Mouse (Mus musculus): ENCODE results near the gene Zfp12. TPM values are rescaled to one million over a fixed set of nuclear protein-coding genes. Genes with fewer than 3 reads are reported as not detected.

Zfp12 gene
- polyA plus RNA-seq, 1 experiment from 2014 or later: 22.2 TPM

DNA sequence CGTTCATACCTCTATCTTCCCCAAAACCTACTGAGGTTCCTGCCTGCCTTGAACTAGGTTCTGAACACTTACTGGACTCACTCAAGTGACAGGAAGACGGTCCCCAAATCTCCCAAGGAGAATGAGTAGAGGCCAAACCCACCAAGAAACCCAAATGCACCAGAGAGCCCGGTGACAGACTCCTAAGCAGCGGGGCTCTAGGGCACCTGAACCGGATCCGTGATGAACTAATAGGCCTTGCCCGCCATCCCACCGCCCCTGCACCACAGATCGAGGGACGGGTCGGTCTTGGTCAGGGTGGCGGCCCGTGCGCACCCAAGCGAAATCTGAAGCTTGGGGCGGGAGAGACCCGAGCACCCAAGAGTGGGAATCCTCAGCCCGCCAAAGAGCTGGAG is 17.8 kb downstream of the Zfp12 start:
- Histone ChIP-seq H3K27ac (no peak overlapping the region), H3K4me1 (peaks cover 26% of the 10 kb centered on the region), H3K9me3 (replicated peaks) (no peaks in the 10 kb centered on the region), H3K36me3 (peaks cover 74% of the 10 kb centered on the region), H3K4me3 (peak overlapping the region; percentile 52), H3K27me3 (ENCODE audit: low read depth, poor library complexity, severe bottlenecking) (peaks cover 82% of the 10 kb centered on the region)
- 13% methylated on average over 18 of the region's 18 CpGs for WGBS
- no peak for DNase-seq (ENCODE audit: low spot score)

DNA sequence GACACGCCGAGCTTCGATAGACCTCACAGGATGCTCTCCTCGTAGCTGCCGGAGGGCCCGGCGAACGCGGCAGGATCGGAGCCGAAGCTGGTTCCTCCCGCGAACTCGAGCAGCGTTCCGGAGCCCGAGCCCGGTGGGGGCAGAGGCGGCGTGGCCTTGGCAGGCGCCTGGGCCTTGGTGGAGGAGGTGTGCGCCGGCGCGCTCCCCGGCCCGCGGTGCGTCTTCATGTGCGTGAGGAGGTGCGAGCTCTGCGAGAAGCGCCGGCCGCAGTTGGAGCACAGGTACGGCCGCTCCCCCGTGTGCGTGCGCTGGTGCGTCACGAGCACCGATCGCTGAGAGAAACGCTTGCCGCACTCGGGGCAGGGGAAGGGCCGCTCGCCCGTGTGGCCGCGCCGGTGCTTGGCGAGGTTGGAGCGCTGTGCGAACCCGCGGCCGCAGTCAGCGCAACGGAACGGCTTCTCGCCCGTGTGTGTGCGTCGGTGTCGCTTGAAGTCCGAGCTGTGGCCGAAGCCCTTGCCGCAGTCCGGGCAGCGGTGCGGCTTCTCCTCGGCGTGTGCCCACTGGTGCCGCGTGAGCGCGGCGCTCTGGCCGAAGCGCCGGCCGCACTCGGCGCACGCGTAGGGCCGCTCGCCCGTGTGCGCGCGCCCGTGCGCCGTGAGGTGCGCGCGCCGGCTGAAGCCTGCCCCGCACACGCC is 18.4 kb downstream of the Zfp12 start:
- Histone ChIP-seq H3K36me3 (peaks cover 74% of the 10 kb centered on the region), H3K27ac (0 out of 2 replicates have a peak overlapping the region, but pooled peaks have one; percentile 14), H3K4me3 (peak overlapping the region; percentile 52), H3K9me3 (replicated peaks) (no peaks in the 10 kb centered on the region), H3K27me3 (ENCODE audit: low read depth, poor library complexity, severe bottlenecking) (peaks cover 88% of the 10 kb centered on the region), H3K4me1 (peaks cover 26% of the 10 kb centered on the region)
- peak; percentile 68 for DNase-seq (ENCODE audit: low spot score)
- 21% methylated on average over 103 of the region's 103 CpGs for WGBS

DNA sequence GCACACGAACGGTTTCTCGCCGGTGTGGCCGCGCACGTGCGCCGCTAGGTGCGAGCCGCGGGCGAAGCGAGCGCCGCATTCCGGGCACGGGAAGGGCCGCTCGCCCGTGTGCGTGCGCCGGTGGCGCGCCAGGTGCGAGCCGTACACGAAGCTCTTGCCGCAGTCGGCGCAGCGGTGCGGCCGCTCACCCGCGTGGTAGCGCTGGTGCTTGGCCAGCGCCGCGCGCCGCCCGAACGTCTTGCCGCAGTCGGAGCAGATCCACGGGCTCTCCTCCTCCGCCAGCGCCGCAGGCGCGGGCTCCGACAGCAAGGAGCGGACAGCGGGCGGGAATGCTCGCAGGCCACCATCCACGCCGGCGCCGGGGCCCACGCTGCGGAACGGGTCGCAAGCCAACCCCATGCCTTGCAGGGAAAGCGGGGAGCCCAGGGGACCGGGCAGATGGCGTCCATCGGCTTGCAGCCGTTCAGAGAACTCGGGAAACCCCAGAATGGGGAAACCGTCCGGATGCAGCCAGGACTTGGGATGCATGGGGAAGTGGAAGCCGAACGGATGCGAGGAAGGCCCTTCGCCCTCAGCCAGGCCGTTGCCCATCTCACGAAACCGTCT is 19.0 kb downstream of the Zfp12 start:
- H3K4me3 ChIP-seq: peak overlapping the region; percentile 52
- peak; percentile 66 for DNase-seq (ENCODE audit: low spot score)
- peaks cover 73% of the 10 kb centered on the region for H3K36me3 ChIP-seq
- peaks cover 94% of the 10 kb centered on the region for H3K27me3 ChIP-seq (ENCODE audit: low read depth, poor library complexity, severe bottlenecking)
- H3K27ac ChIP-seq: peak overlapping the region; percentile 23; the same call in 1 of the 2 replicates
- 28% methylated on average over 81 of the region's 81 CpGs for WGBS
- H3K9me3 ChIP-seq (replicated peaks): no peaks in the 10 kb centered on the region
- peaks cover 26% of the 10 kb centered on the region for H3K4me1 ChIP-seq

DNA sequence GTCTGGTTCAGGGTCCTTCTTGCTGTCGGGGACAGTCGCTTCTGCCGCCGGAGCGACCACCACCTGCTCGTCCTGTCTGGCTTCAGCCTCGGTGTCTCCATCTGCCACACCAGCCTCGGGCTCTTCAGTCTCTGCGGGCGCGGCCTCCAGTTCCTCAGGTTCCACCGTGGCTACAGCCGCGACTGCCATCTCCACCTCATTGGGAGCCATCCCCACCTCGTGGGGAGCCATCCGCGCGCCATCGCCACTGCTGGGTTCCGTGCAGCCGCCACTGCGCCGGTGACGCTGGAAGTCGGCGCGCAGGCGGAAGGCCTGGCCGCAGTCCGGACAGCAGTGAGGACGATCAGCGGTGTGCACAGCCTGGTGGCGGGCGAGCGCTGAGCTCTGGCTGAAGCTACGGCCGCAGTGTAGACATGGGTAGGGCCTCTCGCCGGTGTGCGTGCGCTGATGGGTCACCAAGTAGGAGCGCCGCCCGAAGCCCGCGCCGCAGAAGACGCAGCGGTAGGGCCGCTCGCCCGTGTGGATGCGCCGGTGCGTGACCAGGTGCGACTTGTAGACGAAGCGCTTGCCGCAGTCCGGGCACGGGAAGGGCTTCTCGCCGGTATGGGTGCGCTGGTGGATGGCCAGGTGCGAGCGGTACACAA is 19.6 kb downstream of the Zfp12 start:
- peaks cover 26% of the 10 kb centered on the region for H3K4me1 ChIP-seq
- peak overlapping the region; percentile 52 for H3K4me3 ChIP-seq
- no peak overlapping the region; the same call in 1 of the 2 replicates for H3K27ac ChIP-seq
- H3K9me3 ChIP-seq (replicated peaks): no peaks in the 10 kb centered on the region
- 4% methylated on average over 66 of the region's 66 CpGs for WGBS
- H3K36me3 ChIP-seq: peaks cover 73% of the 10 kb centered on the region
- peak; percentile 56 for DNase-seq (ENCODE audit: low spot score)
- peaks cover 100% of the 10 kb centered on the region for H3K27me3 ChIP-seq (ENCODE audit: low read depth, poor library complexity, severe bottlenecking)

DNA sequence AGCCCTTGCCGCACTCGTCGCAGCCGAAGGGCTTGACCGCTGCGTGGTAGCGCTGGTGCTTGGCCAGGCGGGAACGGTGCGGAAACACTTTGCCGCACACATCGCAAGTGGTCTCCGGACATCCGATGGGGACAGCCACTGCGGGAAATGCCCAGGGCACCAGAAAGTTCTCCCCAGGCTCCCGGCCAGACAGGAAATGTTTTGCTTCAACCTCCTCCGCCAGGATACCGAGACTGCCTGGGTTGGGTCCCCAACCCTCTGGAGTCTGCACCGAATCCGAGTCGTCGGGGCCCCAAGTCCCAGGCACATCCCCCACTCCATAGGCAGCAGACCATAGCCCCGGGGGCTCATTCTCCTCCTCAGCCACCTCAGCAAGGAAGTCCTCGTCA is 20.2 kb downstream of the Zfp12 start:
- no peak for DNase-seq (ENCODE audit: low spot score)
- peaks cover 26% of the 10 kb centered on the region for H3K4me1 ChIP-seq
- H3K9me3 ChIP-seq (replicated peaks): no peaks in the 10 kb centered on the region
- peaks cover 74% of the 10 kb centered on the region for H3K36me3 ChIP-seq
- peak overlapping the region; percentile 52 for H3K4me3 ChIP-seq
- no peak overlapping the region; the same call in 1 of the 2 replicates for H3K27ac ChIP-seq
- 11% methylated on average over 24 of the region's 24 CpGs for WGBS
- H3K27me3 ChIP-seq (ENCODE audit: low read depth, poor library complexity, severe bottlenecking): peaks cover 96% of the 10 kb centered on the region

DNA sequence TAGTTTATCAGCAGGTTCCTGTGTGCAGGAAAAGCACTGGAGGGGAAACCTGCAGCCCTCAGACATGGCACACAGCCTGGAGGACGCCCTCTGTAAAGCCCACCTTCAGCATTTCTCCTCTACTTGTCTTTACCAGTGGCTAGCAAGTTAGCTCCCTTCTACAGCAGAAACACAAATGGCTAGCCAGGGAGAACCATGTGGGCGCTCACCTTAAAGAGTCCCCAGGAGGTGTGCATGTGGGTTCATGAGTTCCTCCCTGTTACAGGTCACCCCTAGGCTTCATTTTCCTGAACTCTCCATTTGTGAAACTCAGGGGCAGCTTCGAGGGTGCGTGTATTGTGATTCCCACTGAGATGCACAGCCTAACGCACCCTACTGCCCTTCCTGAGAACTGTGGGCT is 20.8 kb downstream of the Zfp12 start:
- H3K4me1 ChIP-seq: peaks cover 26% of the 10 kb centered on the region
- WGBS: 74% methylated on average over 5 of the region's 5 CpGs
- DNase-seq (ENCODE audit: low spot score): no peak
- H3K9me3 ChIP-seq (replicated peaks): no peaks in the 10 kb centered on the region
- peaks cover 80% of the 10 kb centered on the region for H3K36me3 ChIP-seq
- no peak overlapping the region for H3K4me3 ChIP-seq
- no peak overlapping the region for H3K27ac ChIP-seq
- H3K27me3 ChIP-seq (ENCODE audit: low read depth, poor library complexity, severe bottlenecking): peaks cover 90% of the 10 kb centered on the region

DNA sequence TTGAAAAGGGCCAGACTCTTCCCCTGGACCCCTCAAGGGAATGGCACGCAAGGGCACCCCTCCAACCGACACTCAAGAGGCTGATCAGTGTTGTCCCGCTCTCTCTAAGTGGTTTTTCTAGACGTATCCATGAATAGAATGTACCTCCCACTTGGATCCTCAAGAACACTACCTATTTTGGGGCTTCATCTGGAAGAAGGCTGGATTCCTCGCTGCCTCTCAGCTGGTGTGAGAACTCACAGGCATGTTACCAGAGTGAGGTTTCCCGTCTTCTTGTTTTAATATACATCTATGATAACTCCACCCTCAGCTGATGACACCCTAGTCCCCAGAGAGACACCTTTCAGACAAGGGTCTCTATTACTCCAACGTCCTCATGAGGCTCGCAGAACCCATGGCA is 26.7 kb downstream of the Zfp12 start:
- H3K36me3 ChIP-seq: peaks cover 81% of the 10 kb centered on the region
- H3K27ac ChIP-seq: no peak overlapping the region
- H3K9me3 ChIP-seq (replicated peaks): no peaks in the 10 kb centered on the region
- 98% methylated on average over 8 of the region's 8 CpGs for WGBS
- H3K4me1 ChIP-seq: 0 out of 2 replicates have a peak, but pooled peaks cover 3% of the 10 kb centered on the region
- no peak for DNase-seq (ENCODE audit: low spot score)
- no peak overlapping the region for H3K4me3 ChIP-seq
- peaks cover 31% of the 10 kb centered on the region for H3K27me3 ChIP-seq (ENCODE audit: low read depth, poor library complexity, severe bottlenecking)

DNA sequence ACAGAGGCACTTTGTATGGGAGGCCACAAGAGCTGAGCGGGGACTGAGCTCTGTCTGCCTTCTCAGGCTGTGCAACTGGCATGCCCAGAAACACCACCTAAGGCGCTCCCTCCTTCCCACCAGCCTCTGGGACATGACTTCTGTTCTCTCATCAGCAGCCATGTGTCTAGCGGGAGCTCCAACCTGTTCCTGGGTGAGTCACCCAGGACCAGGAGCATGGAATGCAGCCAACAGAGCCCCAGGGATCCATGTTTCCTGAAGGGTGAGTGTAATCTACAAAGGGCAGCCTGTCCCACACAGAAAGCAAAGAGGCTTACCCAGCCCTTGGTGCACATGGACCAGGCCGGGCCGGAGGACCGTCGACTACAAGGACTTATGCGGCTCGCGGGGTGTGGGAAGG is 29.7 kb downstream of the Zfp12 start:
- peaks cover 55% of the 10 kb centered on the region for H3K36me3 ChIP-seq
- H3K4me1 ChIP-seq: peaks cover 15% of the 10 kb centered on the region
- no peak overlapping the region for H3K4me3 ChIP-seq
- no peak overlapping the region for H3K27ac ChIP-seq
- H3K27me3 ChIP-seq (ENCODE audit: low read depth, poor library complexity, severe bottlenecking): 0 out of 2 replicates have a peak, but pooled peaks cover under 1% of the 10 kb centered on the region
- no peaks in the 10 kb centered on the region for H3K9me3 ChIP-seq (replicated peaks)
- no peak for DNase-seq (ENCODE audit: low spot score)
- 93% methylated on average over 10 of the region's 10 CpGs for WGBS

DNA sequence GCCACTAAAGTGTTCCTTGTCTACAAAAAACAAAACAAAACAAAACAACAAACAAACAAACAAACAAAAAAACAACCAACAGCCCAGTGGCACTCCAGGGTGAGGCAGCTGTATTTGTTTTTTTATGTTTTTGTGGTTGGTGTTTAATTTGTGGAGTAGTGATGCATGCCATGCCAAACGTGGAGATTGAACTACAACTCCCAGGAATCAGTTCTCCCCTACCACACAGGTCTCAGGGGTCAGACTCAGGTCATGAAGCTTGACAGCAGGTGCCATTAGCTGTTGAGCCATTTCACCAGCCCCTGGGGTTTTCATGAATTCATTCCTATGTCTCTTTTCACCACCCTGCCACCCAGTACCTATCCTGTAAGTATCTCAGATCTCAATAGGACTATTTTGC is 30.4 kb downstream of the Zfp12 start:
- Histone ChIP-seq H3K36me3 (peaks cover 48% of the 10 kb centered on the region), H3K27me3 (ENCODE audit: low read depth, poor library complexity, severe bottlenecking) (no peaks in the 10 kb centered on the region), H3K27ac (no peak overlapping the region), H3K9me3 (replicated peaks) (no peaks in the 10 kb centered on the region), H3K4me1 (peaks cover 18% of the 10 kb centered on the region), H3K4me3 (no peak overlapping the region)
- 45% methylated on average over 1 of the region's 1 CpGs for WGBS
- no peak for DNase-seq (ENCODE audit: low spot score)

DNA sequence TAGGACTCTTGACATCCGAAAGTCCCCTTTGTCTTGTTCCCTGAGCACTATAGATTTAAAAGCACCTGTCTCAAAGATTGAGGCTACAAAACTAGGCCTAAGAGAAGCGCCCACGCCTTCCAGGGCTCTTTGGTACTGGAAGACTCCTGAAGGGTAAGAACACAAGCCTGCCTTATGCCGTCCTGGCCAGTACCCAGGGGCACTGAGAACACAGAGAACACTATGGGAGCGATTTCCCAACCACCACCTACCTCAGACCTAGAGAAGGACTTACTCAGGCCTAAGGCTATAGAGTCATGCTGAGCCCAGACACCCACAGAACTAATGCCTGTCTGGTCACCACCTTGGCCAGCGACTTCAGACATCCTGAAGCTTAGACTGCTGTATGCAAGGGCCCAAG is 31.8 kb downstream of the Zfp12 start:
- no peaks in the 10 kb centered on the region for H3K9me3 ChIP-seq (replicated peaks)
- H3K4me1 ChIP-seq: peaks cover 28% of the 10 kb centered on the region
- H3K36me3 ChIP-seq: peaks cover 39% of the 10 kb centered on the region
- 87% methylated on average over 6 of the region's 6 CpGs for whole genome bisulfite sequencing
- H3K4me3 ChIP-seq: no peak overlapping the region
- H3K27ac ChIP-seq: no peak overlapping the region
- DNase-seq (ENCODE audit: low spot score): no peak
- H3K27me3 ChIP-seq (ENCODE audit: low read depth, poor library complexity, severe bottlenecking): no peaks in the 10 kb centered on the region

DNA sequence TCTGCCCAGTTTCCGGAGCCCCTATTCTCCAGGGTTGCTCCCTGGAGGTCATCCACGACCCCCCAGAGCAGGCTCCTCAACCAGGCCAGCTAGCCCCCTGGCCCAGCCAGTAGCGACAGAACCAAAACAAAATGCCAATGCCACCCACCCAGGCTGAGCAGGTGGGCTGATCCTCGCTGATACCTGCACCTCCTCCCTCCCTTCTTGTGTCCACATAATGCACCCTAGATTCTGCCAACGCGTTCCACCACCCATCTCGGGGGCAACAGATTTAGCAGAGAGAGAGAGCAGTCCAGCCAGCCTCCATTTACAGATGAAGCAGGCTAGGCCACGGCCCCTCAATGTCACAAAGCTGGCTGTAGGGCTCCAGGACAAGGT is 34.0 kb downstream of the Zfp12 start:
- no peaks in the 10 kb centered on the region for H3K9me3 ChIP-seq (replicated peaks)
- H3K27ac ChIP-seq: peak overlapping the region; percentile 96
- peaks cover 28% of the 10 kb centered on the region for H3K4me1 ChIP-seq
- WGBS: 35% methylated on average over 8 of the region's 8 CpGs
- H3K27me3 ChIP-seq (ENCODE audit: low read depth, poor library complexity, severe bottlenecking): no peaks in the 10 kb centered on the region
- peak overlapping the region; percentile 88 for H3K4me3 ChIP-seq
- DNase-seq (ENCODE audit: low spot score): no peak
- H3K36me3 ChIP-seq: peaks cover 22% of the 10 kb centered on the region

DNA sequence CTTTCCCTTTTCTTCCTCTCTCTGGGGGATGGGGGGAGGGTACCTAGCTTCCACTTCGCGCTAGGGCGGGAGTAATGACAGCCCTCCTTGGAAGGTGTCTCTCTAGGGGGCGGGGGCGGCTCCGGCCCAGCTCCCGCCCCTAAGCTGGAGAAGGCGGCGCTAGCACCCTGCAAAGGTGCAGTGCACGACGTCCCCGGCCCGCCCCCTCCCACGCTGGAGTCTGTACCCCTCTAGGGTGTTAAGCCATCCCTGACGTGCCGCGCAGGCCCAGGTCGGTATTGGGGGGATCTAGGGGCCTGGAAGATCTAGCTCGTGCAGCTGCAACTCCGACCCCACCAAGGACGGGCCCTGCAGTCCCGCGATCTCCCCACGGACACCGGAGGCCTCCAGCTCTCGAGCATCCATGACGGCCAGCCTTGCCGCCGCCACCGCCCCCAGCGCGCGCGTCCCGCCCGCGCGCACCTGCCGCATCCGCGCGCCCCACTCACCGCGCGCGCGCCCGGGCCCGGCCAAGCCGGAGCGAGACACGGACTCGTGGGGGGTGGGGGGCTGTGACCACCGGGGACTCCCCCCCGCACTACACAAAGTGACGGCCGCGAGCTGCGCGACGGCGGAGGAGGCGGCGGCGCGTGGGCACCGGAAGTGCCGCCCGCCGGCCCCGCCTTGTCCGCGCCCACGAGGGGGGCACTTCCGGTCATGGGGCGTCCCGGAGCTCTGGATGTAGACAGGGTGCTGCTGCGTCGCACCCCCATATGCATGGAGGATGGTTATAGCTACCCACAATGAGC is 34.6 kb downstream of the Zfp12 start, which contains the start of gene Zfp316:
Gene Zfp316, minus strand, starts transcription at position 660 of the 788 bp plus-strand sequence.
- Histone ChIP-seq H3K9me3 (replicated peaks) (no peaks in the 10 kb centered on the region), H3K36me3 (peaks cover 16% of the 10 kb centered on the region), H3K4me1 (peaks cover 27% of the 10 kb centered on the region), H3K27ac (peak within 1 kb of the TSS; percentile 96), H3K4me3 (peak within 1 kb of the TSS; percentile 88), H3K27me3 (ENCODE audit: low read depth, poor library complexity, severe bottlenecking) (no peaks in the 10 kb centered on the region)
- under 1% methylated on average over 79 of the region's 79 CpGs for WGBS
- peak; percentile 77 for DNase-seq (ENCODE audit: low spot score)

Measured in limb, embryonic 10.5 days (tissue).